Mouse (Mus musculus) megakaryocyte, embryonic 14.5 days (primary cell): ENCODE results near the gene Dgke.

Source experiments
- FLI1 ChIP-seq: IDR thresholded peaks from 2 replicates; pipeline ENCODE4 v1.6.1; 2012; ENCODE audit warnings: low read length, inconsistent platforms, mixed read lengths
- GATA1 ChIP-seq: IDR thresholded peaks from 3 replicates; pipeline ENCODE4 v1.6.1; 2012; ENCODE audit warnings: mixed read lengths, low read length, inconsistent platforms, borderline replicate concordance

- TF ChIP-seq GATA1: no peak
- TF ChIP-seq FLI1: no peak
Measured at GRCm38 (mm10) chr11:89058515-89059270, 8.0 kb downstream of the Dgke start.
